Mouse (Mus musculus): ENCODE data around the gene Dnah17.
A peak's percentile ranks its signal among the peaks of the same experiment; 100 is the strongest.

Dnah17 gene

GRCm38 (mm10) chr11:118015381-118016145 lies 114.9 kb downstream of the Dnah17 start:
- no peak for DNase-seq

DNA sequence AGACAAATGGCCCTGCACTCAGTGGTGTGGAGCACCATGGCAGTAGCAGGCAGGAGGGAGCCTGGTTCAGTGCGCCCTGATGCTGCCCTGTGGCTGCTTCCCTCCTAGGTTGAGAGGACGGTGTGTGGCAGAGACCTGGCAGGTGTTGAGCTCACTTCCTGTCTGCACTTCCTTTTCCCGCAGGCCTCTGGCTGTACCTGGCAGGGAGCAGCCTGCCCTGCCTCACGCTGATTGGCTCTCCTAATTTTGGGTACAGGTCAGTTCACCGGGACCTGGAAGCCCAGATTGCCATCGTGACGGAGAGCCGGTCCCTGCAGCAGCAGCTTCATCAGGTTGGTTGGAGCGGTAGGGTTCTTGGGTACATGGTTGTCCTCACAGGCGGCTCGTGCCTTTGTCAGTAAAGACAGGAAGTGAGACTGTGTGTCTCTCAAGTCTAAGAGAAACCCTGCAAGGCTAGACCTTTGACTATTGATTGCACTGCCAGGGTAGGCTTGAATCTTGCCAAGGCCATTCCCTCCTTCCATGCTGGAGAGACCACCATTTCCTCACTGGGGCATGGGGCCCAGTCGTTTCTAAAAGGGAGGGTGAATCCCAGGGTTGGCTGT lies 115.9 kb downstream of the Dnah17 start:
- no peak for DNase-seq

GRCm38 (mm10) chr11:118013339-118013738 lies 117.1 kb downstream of the Dnah17 start:
- no peak for DNase-seq

DNA sequence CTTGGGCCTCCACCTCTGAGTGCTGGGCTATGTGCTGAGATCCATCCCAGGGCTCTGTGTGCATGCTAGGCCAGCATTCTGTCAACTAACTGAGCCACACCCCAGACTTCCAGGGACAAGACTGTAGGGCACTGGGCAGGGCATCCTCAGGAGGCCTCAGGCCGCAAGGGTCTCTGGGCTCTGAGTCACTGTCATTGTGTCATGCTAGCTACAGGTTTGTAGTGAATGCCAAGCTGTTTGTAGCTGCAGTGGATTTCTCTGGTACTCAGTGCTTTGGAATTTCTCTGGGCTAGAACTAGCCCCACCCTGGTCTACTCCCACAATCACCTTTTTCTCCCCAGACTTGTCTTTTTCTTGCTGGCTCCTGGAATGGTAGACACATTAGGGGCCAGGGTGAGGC lies 117.8 kb downstream of the Dnah17 start:
- no peak for DNase-seq

- no peak for DNase-seq
Measured at GRCm38 (mm10) chr11:118009865-118010571, 120.4 kb downstream of the Dnah17 start.

DNA sequence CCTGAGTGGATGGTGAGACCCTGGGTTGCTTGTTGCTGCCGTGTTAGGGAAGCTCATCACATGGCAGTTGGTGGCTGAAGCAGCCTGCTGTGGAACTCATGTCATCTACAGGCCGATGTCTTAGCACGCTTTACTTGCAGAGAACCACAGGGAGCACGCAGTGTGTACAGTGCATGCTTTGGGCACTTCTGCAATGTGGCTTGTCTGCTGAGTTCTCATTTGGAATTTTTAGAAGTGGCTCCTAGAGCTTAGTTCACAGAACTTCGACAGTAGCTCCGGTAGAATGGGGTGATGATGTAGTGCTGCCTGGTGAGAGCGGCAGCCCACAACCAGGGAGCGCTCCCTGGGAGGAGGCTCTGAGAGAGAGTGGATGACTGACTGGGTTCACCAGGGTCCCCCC lies 121.6 kb downstream of the Dnah17 start:
- no peak for DNase-seq

DNA sequence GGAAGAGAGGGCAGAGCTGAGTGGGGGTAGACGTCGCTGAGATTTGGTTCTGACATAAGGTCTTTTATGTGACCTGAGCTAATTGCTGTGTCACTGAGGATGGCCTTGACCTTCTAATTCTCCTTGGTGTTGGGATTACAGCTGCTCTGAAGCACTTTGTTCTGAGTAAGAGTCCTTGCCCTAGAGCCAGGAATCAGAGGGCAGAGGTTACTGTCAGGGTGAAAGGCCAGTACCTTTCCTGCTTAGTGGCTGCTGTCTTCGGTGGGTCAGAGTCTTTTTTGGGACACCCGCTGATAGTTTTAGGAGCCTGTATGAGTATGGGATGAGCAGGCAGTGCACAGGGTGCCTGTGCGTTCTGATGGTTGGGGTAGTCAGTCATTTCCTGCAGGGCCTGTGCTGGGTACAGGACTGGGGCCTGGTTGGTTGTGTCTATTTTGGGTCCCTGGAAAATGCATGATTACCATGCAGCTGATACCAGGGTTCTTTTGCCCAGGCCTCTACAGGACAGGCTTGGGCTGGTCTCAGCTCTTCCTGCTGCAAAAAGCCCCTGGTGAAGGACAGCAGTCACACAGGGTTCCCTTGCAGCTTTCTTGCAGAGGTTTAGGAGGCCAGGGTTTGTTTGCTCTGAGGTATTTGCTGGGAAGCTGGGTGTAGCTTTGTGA lies 122.2 kb downstream of the Dnah17 start:
- no peak for DNase-seq

- DNase-seq: peak; percentile 80
Measured at GRCm38 (mm10) chr11:118007460-118008143, 122.8 kb downstream of the Dnah17 start.

GRCm38 (mm10) chr11:118004217-118004616 lies 126.2 kb downstream of the Dnah17 start:
- DNase-seq: no peak

GRCm38 (mm10) chr11:118003718-118004117 lies 126.7 kb downstream of the Dnah17 start:
- DNase-seq: no peak

DNA sequence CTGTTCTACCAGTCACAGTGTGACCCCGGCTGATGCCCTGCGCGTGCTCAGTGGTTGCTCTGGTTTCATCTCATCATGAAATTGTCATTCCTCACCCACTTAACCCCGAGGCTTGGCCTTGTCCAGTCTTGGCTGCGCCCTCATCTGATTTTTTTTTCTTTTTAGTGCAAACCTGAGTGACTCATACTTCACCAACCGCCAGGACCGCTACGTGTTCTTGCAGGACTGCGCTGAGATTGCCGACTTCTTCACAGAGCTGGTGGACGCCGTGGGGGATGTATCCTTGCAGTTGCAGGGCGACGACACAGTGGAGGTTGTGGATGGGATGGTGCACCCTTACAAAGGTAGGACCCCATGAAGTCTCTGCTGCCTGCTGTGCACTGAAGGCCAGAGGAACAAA lies 127.3 kb downstream of the Dnah17 start:
- DNase-seq: no peak

- DNase-seq: peak; percentile 95
Measured at GRCm38 (mm10) chr11:118000565-118001215, 129.7 kb downstream of the Dnah17 start.

DNA sequence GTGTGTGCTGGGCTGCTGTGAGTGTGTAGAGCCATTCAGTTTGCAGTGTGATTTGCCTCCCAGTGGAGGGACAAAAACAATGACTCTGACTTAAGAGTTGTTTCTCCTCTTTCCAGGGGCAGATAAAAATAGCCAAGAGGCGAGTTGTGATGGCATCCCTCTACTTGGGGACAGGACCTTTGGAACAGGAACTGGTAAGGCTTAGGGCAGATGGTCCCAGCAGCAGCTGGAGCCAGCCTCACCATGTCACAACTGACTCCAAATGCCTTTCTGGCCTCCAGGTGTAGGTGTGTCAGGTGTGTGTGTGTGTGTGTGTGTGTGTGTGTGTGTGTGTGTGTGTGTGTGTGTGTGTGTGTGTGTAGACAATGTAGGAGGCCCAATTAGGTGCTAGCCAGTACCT lies 130.4 kb downstream of the Dnah17 start:
- no peak for DNase-seq

GRCm38 (mm10) chr11:117999260-117999934 lies 131.0 kb downstream of the Dnah17 start:
- DNase-seq: no peak

DNA sequence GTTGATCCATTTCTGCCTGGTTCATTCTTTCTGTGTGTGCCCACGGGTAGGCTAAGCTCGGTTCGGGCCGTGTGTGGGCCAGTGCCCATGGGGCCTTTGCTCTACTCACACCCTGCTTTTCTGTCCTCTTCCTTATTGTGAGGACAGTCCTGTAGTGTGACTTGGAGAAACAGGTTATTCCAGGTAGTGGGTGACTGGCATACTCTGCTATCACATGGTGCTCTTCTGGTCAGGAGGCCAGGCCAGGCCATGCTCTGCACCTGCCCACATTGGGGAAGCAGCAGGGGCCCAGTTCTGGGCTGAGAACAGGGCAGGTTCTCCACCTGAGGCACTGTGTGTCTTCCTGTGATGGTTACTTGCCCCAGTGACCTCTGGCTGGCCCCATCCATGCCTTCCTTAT lies 132.1 kb downstream of the Dnah17 start:
- DNase-seq: no peak

- no peak for DNase-seq
Measured at GRCm38 (mm10) chr11:117997085-117997484, 133.3 kb downstream of the Dnah17 start.

GRCm38 (mm10) chr11:117996066-117996465 lies 134.4 kb downstream of the Dnah17 start:
- DNase-seq: no peak

- no peak for DNase-seq
Measured at GRCm38 (mm10) chr11:117995661-117996060, 134.8 kb downstream of the Dnah17 start.

- DNase-seq: no peak
Measured at GRCm38 (mm10) chr11:117995255-117995654, 135.2 kb downstream of the Dnah17 start.

DNA sequence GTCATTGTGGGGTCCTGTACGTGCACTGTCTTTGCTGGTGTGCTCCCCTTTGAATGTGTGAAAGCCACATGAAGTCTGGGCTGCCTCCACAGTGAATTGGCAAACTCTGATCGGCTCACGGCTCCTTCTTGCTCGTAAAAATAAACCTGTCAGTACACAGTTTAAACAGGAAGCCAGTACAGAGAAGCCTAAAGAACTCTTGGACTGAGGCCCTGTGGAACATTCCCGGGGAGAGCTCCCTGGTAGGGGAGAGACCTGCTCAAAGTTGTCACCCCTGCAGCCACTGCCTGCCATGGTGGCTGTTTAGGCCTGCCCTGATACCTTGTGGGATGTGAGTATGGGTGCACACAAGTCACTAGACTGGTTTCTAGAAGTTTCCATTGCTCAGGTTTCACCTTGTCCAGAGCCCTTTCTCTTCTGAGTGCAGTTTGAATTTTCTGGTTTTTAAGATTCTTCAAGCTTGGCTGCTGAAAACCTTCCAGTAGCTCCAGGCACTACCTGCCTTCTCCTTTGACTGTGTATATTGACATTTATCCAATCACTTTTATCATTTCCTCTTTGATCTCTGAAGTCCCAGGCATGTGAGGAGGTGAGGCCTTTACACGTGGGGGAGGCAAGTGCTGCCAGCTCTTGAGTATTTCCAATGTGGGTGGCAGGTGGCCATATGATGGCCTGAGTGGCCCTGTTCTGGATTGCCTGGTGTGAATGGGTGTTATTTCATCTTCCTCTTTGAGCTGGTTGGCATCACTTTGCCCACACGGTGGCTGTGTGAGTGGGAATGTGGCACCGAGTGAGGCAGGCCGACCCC lies 136.0 kb downstream of the Dnah17 start:
- DNase-seq: no peak

Data from liver (tissue).